Mouse (Mus musculus) thymus, adult 2 months (tissue): Measurements from ENCODE around the gene Kcnh4. TPM values are rescaled to one million over a fixed set of nuclear protein-coding genes. Genes with fewer than 3 reads are reported as not detected.

Experiments used
- DNase-seq: peaks from one replicate; pipeline ENCODE4 v3.0.0; 2021
- H3K27ac ChIP-seq: fragments of 200-500 bp; 2 replicates; pipeline ENCODE4 v1.5.1; 2012; ENCODE audit warnings: low read length, control low read depth; ENCODE audit not compliant: control insufficient read depth, insufficient read depth
- H3K27me3 ChIP-seq: fragments of 200-500 bp; 2 replicates; pipeline ENCODE4 v1.6.1; 2012; ENCODE audit warnings: mild to moderate bottlenecking, low read length, moderate library complexity, mixed read lengths; ENCODE audit not compliant: control insufficient read depth, insufficient read depth
- H3K36me3 ChIP-seq: fragments of 200-500 bp; 2 replicates; pipeline ENCODE4 v1.6.1; 2012; ENCODE audit warnings: mild to moderate bottlenecking, low read length, moderate library complexity; ENCODE audit not compliant: control insufficient read depth, insufficient read depth
- H3K4me1 ChIP-seq: fragments of 200-500 bp; replicated peaks from 2 replicates; pipeline ENCODE4 v1.6.1; 2012; ENCODE audit warnings: low read length; ENCODE audit not compliant: control insufficient read depth, insufficient read depth
- H3K4me3 ChIP-seq: fragments of 200-500 bp; 2 replicates; pipeline ENCODE4 v1.5.1; 2012; ENCODE audit warnings: mild to moderate bottlenecking, low read length, control low read depth, moderate library complexity; ENCODE audit not compliant: control insufficient read depth, insufficient read depth
- CTCF ChIP-seq: fragments of 200-500 bp; IDR thresholded peaks from 2 replicates; pipeline ENCODE4 v1.5.1; 2012; ENCODE audit warnings: mild to moderate bottlenecking, control low read depth, low read length, moderate library complexity, borderline replicate concordance; ENCODE audit not compliant: control insufficient read depth, poor library complexity, insufficient read depth; ENCODE audit errors: extremely low read depth
- POLR2A ChIP-seq: fragments of 200-500 bp; IDR thresholded peaks from 2 replicates; pipeline ENCODE4 v1.6.1; 2012; ENCODE audit warnings: mild to moderate bottlenecking, low read length, control low read depth, moderate library complexity; ENCODE audit not compliant: control insufficient read depth, poor library complexity, insufficient read depth; ENCODE audit errors: extremely low read depth
- WGBS: fragments of 180-500 bp; shearing (Covaris S2); methylation state at CpG from one replicate; pipeline ENCODE4 v1.1.7; 2018; 5-methylcytosine and 5-hydroxymethylcytosine counted together
- polyA plus RNA-seq: library from polyadenylated mRNA; depleted of rRNA; stranded (reverse); fragments of >200 nt; gene quantifications from 2 replicates; pipeline ENCODE4 v1.2.3, GENCODE M21; 2012

Gene Kcnh4
- polyA plus RNA-seq, 1 experiment: 1.1 TPM

GRCm38 (mm10) chr11:100780247-100780646, 20.5 kb upstream of the Kcnh4 start:
- Histone ChIP-seq H3K36me3 (peaks cover 65% of the 10 kb centered on the region), H3K27me3 (no peaks in the 10 kb centered on the region)
- 95% methylated on average over 8 of the region's 8 CpGs for WGBS

GRCm38 (mm10) chr11:100778069-100778468, 18.3 kb upstream of the Kcnh4 start:
- Histone ChIP-seq H3K4me3 (no peak overlapping the region), H3K27ac (no peak overlapping the region)
- WGBS: 94% methylated on average over 3 of the region's 3 CpGs

More at GRCm38 (mm10) chr11:100780247-100780646, 20.5 kb upstream of the Kcnh4 start:
- no peak for DNase-seq
- Histone ChIP-seq H3K27ac (no peak overlapping the region), H3K4me1 (no peaks in the 10 kb centered on the region), H3K4me3 (no peak overlapping the region)
- no peak for TF ChIP-seq POLR2A
- TF ChIP-seq CTCF: no peak

GRCm38 (mm10) chr11:100775921-100776320, 16.2 kb upstream of the Kcnh4 start:
- H3K4me1 ChIP-seq: peaks cover 4% of the 10 kb centered on the region
- 91% methylated on average over 10 of the region's 10 CpGs for WGBS
- H3K27me3 ChIP-seq: no peaks in the 10 kb centered on the region
- no peak overlapping the region for H3K4me3 ChIP-seq
- DNase-seq: no peak
- no peak overlapping the region for H3K27ac ChIP-seq
- peaks cover 23% of the 10 kb centered on the region for H3K36me3 ChIP-seq
- TF ChIP-seq CTCF (no peak), POLR2A (no peak)

More at GRCm38 (mm10) chr11:100778069-100778468, 18.3 kb upstream of the Kcnh4 start:
- no peaks in the 10 kb centered on the region for H3K27me3 ChIP-seq
- DNase-seq: no peak
- no peaks in the 10 kb centered on the region for H3K4me1 ChIP-seq
- peaks cover 45% of the 10 kb centered on the region for H3K36me3 ChIP-seq
- TF ChIP-seq CTCF (no peak), POLR2A (no peak)

DNA sequence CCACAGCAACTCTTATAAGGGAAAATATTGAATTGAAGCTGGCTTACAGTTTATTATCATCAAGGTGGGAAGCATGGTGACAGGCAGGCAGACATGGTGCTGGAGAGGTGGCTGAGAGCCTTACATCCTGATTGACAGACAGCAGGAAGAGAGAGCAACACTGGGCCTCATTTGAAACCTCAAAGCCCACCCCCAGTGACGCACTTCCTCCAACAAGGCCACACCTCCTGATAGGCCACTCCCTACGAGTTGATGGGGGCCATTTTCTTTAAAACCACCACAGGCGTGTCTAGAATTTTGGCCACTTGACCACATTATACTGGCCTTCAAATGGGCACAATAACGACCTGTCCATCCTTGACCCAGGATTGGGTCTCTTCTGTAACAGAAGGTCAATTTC, 14.5 kb upstream of the Kcnh4 start:
- Histone ChIP-seq H3K27me3 (no peaks in the 10 kb centered on the region), H3K27ac (no peak overlapping the region), H3K36me3 (peaks cover 7% of the 10 kb centered on the region; the same call in 1 of the 2 replicates), H3K4me1 (peaks cover 13% of the 10 kb centered on the region), H3K4me3 (no peak overlapping the region)
- 92% methylated on average over 4 of the region's 4 CpGs for WGBS
- TF ChIP-seq POLR2A (no peak), CTCF (no peak)
- no peak for DNase-seq

GRCm38 (mm10) chr11:100770646-100771408, 11.1 kb upstream of the Kcnh4 start, which contains the start of gene Ghdc:
Gene Ghdc, minus strand, starts transcription at chr11:100770957.
- 11% methylated on average over 17 of the region's 17 CpGs for WGBS
- peak; percentile 84 for DNase-seq

GRCm38 (mm10) chr11:100769980-100770379, 10.2 kb upstream of the Kcnh4 start:
- DNase-seq: no peak
- no peak overlapping the region for H3K27ac ChIP-seq
- 82% methylated on average over 6 of the region's 6 CpGs for WGBS
- TF ChIP-seq POLR2A: no peak
- TF ChIP-seq CTCF: no peak
- peaks cover 13% of the 10 kb centered on the region for H3K4me1 ChIP-seq
- H3K27me3 ChIP-seq: no peaks in the 10 kb centered on the region
- H3K4me3 ChIP-seq: peak overlapping the region; percentile 58; the same call in 1 of the 2 replicates
- no peaks in the 10 kb centered on the region for H3K36me3 ChIP-seq

More at GRCm38 (mm10) chr11:100770646-100771408, 11.1 kb upstream of the Kcnh4 start, which contains the start of gene Ghdc:
- Histone ChIP-seq H3K4me3 (peak within 1 kb of the TSS; percentile 58), H3K4me1 (peaks cover 13% of the 10 kb centered on the region), H3K27ac (peak within 1 kb of the TSS; percentile 43; the same call in 1 of the 2 replicates), H3K36me3 (no peaks in the 10 kb centered on the region), H3K27me3 (no peaks in the 10 kb centered on the region)
- TF ChIP-seq CTCF (no peak), POLR2A (no peak)
